Mouse (Mus musculus) neural tube, embryonic 14.5 days (tissue): ENCODE results near the gene Tnnc2. TPM values are rescaled to one million over a fixed set of nuclear protein-coding genes. Genes with fewer than 3 reads are reported as not detected.
A peak's percentile ranks its signal among the peaks of the same experiment; 100 is the strongest.

ENCODE experiments used
- ATAC-seq: fragments of 200-750 bp; cut with Nextera tagmentation; 2 replicates; pipeline ENCODE4 v1.8.0; 2017; ENCODE audit warnings: low read depth, mild to moderate bottlenecking, moderate TSS enrichment, moderate library complexity
- H3K27ac ChIP-seq: fragments of 300-500 bp; sonication (generic); 2 replicates; pipeline ENCODE4 v1.5.1; 2014; ENCODE audit warnings: low read depth, mild to moderate bottlenecking, control low read depth, low read length, moderate library complexity, mixed read lengths
- H3K27me3 ChIP-seq: fragments of 300-500 bp; sonication (generic); 2 replicates; pipeline ENCODE4 v1.6.1; 2014; ENCODE audit warnings: low read length; ENCODE audit not compliant: control insufficient read depth, insufficient read depth
- H3K36me3 ChIP-seq: fragments of 300-500 bp; sonication (generic); 2 replicates; pipeline ENCODE4 v1.6.1; 2014; ENCODE audit warnings: low read length, mixed read lengths; ENCODE audit not compliant: control insufficient read depth, insufficient read depth
- H3K4me1 ChIP-seq: fragments of 300-500 bp; sonication (generic); 2 replicates; pipeline ENCODE4 v1.6.1; 2014; ENCODE audit warnings: low read length; ENCODE audit not compliant: control insufficient read depth, insufficient read depth
- H3K4me2 ChIP-seq: fragments of 300-500 bp; sonication (generic); 2 replicates; pipeline ENCODE4 v1.6.1; 2014; ENCODE audit warnings: mild to moderate bottlenecking, low read depth, low read length, control low read depth
- H3K4me3 ChIP-seq: fragments of 300-500 bp; sonication (generic); 2 replicates; pipeline ENCODE4 v1.5.1; 2014; ENCODE audit warnings: low read depth, low read length, control low read depth, mixed read lengths
- H3K9ac ChIP-seq: fragments of 300-500 bp; sonication (generic); replicated peaks from 2 replicates; pipeline ENCODE4 v1.6.1; 2014; ENCODE audit warnings: low read depth, mild to moderate bottlenecking, control low read depth, low read length, mixed read lengths
- H3K9me3 ChIP-seq: fragments of 300-500 bp; sonication (generic); 2 replicates; pipeline ENCODE4 v1.6.1; 2016; ENCODE audit warnings: low read length; ENCODE audit not compliant: control insufficient read depth
- WGBS: fragments of 180-500 bp; shearing (Covaris S2); extraction: QIAGEN DNeasy Blood & Tissue Kit; methylation state at CpG from one replicate; pipeline ENCODE4 v1.1.7; 2014; 5-methylcytosine and 5-hydroxymethylcytosine counted together
- polyA plus RNA-seq: library from polyadenylated mRNA; unstranded; fragments of >200 nt; fragmentation: Nextera tagmentation; extraction: Ambion mirVana; gene quantifications from 2 replicates; pipeline ENCODE4 v1.2.1, GENCODE M21; 2014

Gene Tnnc2
- polyA plus RNA-seq, 1 experiment from 2014 or later: 6.4 TPM

DNA sequence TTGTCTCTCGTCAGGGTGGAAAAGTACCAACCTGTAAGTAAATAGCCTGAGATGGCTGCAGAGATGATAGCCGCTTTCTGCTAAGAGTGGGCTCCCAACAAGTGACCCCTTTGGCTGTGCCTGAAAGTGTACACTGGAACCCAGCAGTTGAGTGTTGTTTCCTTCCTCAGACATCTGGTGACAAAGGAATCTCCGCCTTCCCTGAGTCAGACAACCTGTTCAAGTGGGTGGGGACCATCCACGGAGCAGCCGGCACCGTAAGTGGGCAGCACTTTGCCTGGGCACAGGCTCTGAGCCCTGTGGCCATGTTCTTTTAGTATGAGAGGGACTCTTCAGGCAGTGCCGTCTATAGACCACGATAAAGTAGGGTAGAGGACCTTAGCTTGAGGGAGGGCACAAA lies 8.6 kb downstream of the Tnnc2 start:
- H3K9me3 ChIP-seq: no peaks in the 10 kb centered on the region
- peaks cover 15% of the 10 kb centered on the region; the same call in 1 of the 2 replicates for H3K36me3 ChIP-seq
- H3K9ac ChIP-seq: no peak overlapping the region
- H3K27me3 ChIP-seq: no peaks in the 10 kb centered on the region
- H3K27ac ChIP-seq: no peak overlapping the region
- H3K4me2 ChIP-seq: peak overlapping the region; percentile 95; the same call in 1 of the 2 replicates
- 85% methylated on average over 8 of the region's 8 CpGs for WGBS
- peaks cover 12% of the 10 kb centered on the region for H3K4me1 ChIP-seq
- no peak for ATAC-seq
- H3K4me3 ChIP-seq: no peak overlapping the region

- Histone ChIP-seq H3K4me2 (peak overlapping the region; percentile 95), H3K27me3 (no peaks in the 10 kb centered on the region), H3K4me3 (peak overlapping the region; percentile 67), H3K27ac (no peak overlapping the region), H3K4me1 (peaks cover 12% of the 10 kb centered on the region), H3K9ac (peak overlapping the region; percentile 39; the same call in 1 of the 2 replicates), H3K36me3 (peaks cover 18% of the 10 kb centered on the region), H3K9me3 (no peaks in the 10 kb centered on the region)
- WGBS: 4% methylated on average over 15 of the region's 15 CpGs
- ATAC-seq: no peak
Observed at GRCm38 (mm10) chr2:164770279-164770678, 9.5 kb downstream of the Tnnc2 start.

DNA sequence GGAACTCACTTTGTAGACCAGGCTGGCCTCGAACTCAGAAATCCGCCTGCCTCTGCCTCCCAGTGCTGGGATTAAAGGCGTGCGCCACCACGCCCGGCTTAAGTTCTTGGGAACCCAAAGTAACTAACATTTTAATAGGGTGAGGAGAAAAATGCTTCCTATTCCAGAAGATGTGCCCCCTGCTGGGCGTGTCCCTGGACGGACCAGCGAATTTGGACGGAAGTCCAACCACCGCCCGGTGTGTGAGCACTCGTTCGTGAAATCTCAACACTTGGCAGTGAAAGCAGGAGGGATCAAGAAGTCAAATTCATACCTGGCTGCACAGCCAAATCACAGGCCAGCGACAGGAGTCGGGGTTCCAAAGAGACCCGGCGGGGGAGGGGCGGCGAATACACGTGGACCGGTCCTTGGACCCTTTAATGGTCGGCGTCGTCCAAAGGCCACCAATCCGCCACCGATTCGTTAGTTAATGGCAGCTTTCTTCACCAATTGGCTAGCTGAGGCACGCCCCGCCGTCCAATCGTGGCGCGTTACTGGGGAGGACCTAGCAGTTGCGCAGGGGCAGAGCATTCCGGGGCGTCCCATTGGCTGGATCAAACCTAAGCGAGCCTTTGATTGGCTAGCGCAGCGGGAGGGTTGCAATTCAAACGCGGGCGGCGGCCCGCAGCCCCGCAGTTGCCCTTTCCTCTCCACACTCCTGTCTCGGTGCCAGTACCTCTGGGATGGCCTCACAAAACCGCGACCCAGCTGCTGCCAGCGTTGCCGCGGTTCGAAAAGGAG lies 10.3 kb downstream of the Tnnc2 start, which contains the start of gene Ube2c:
Ube2c (plus strand) TSS at position 641 of the 780 bp plus-strand sequence.
- Histone ChIP-seq H3K9me3 (no peaks in the 10 kb centered on the region), H3K4me1 (peaks cover 12% of the 10 kb centered on the region), H3K4me2 (peak within 1 kb of the TSS; percentile 95), H3K27ac (no peak within 1 kb of the TSS), H3K4me3 (peak within 1 kb of the TSS; percentile 67), H3K9ac (peak within 1 kb of the TSS; percentile 39; the same call in 1 of the 2 replicates), H3K36me3 (peaks cover 22% of the 10 kb centered on the region), H3K27me3 (no peaks in the 10 kb centered on the region)
- 3% methylated on average over 53 of the region's 53 CpGs for WGBS
- ATAC-seq: peak; percentile 100

GRCm38 (mm10) chr2:164767812-164768540 lies 11.8 kb downstream of the Tnnc2 start:
- H3K36me3 ChIP-seq: peaks cover 25% of the 10 kb centered on the region
- peaks cover 12% of the 10 kb centered on the region for H3K4me1 ChIP-seq
- ATAC-seq: no peak
- no peaks in the 10 kb centered on the region for H3K27me3 ChIP-seq
- no peak overlapping the region for H3K4me3 ChIP-seq
- 94% methylated on average over 15 of the region's 15 CpGs for WGBS
- H3K9ac ChIP-seq: no peak overlapping the region
- H3K9me3 ChIP-seq: no peaks in the 10 kb centered on the region
- H3K27ac ChIP-seq: no peak overlapping the region
- H3K4me2 ChIP-seq: no peak overlapping the region

- Histone ChIP-seq H3K36me3 (peaks cover 41% of the 10 kb centered on the region), H3K27me3 (no peaks in the 10 kb centered on the region), H3K4me1 (peaks cover 10% of the 10 kb centered on the region), H3K9me3 (no peaks in the 10 kb centered on the region), H3K27ac (no peak overlapping the region), H3K4me2 (no peak overlapping the region), H3K9ac (no peak overlapping the region), H3K4me3 (no peak overlapping the region)
- 88% methylated on average over 3 of the region's 3 CpGs for WGBS
- ATAC-seq: no peak
Observed at GRCm38 (mm10) chr2:164765841-164766240, 13.9 kb downstream of the Tnnc2 start.

GRCm38 (mm10) chr2:164762593-164762992 lies 17.2 kb downstream of the Tnnc2 start:
- no peak overlapping the region for H3K4me3 ChIP-seq
- no peaks in the 10 kb centered on the region for H3K9me3 ChIP-seq
- H3K9ac ChIP-seq: no peak overlapping the region
- 90% methylated on average over 7 of the region's 7 CpGs for WGBS
- peaks cover 51% of the 10 kb centered on the region for H3K36me3 ChIP-seq
- no peak overlapping the region for H3K27ac ChIP-seq
- no peak for ATAC-seq
- no peak overlapping the region for H3K4me2 ChIP-seq
- H3K4me1 ChIP-seq: no peaks in the 10 kb centered on the region
- H3K27me3 ChIP-seq: no peaks in the 10 kb centered on the region

GRCm38 (mm10) chr2:164761971-164762370 lies 17.8 kb downstream of the Tnnc2 start:
- no peaks in the 10 kb centered on the region for H3K9me3 ChIP-seq
- H3K27ac ChIP-seq: no peak overlapping the region
- ATAC-seq: no peak
- H3K36me3 ChIP-seq: peaks cover 49% of the 10 kb centered on the region
- 99% methylated on average over 4 of the region's 4 CpGs for WGBS
- no peak overlapping the region for H3K4me2 ChIP-seq
- H3K9ac ChIP-seq: no peak overlapping the region
- H3K4me1 ChIP-seq: no peaks in the 10 kb centered on the region
- H3K4me3 ChIP-seq: no peak overlapping the region
- H3K27me3 ChIP-seq: no peaks in the 10 kb centered on the region

DNA sequence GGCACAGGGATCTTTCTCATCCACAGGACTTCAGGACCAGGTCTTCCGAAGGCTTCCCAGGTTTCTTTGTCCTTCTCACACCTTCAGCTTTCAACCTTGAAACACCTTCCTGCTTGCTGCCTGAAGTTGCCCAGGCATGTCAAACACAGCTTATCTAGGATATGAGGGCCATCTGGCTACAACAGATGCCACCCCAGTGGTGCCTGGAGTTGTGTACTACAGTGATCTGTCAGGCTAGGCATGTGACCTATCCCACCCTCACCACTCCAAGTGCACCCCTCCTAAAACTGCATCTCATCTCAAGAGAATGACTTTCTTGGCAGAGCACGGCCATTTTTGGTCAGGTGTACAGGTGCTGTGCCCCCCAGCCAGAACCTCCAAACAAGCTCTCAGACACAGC lies 18.3 kb downstream of the Tnnc2 start:
- Histone ChIP-seq H3K9ac (no peak overlapping the region), H3K4me1 (no peaks in the 10 kb centered on the region), H3K36me3 (peaks cover 51% of the 10 kb centered on the region), H3K9me3 (no peaks in the 10 kb centered on the region), H3K27ac (no peak overlapping the region), H3K4me3 (no peak overlapping the region), H3K27me3 (no peaks in the 10 kb centered on the region), H3K4me2 (no peak overlapping the region)
- WGBS: 98% methylated on average over 2 of the region's 2 CpGs
- ATAC-seq: no peak
